In the genomic region with DNA sequence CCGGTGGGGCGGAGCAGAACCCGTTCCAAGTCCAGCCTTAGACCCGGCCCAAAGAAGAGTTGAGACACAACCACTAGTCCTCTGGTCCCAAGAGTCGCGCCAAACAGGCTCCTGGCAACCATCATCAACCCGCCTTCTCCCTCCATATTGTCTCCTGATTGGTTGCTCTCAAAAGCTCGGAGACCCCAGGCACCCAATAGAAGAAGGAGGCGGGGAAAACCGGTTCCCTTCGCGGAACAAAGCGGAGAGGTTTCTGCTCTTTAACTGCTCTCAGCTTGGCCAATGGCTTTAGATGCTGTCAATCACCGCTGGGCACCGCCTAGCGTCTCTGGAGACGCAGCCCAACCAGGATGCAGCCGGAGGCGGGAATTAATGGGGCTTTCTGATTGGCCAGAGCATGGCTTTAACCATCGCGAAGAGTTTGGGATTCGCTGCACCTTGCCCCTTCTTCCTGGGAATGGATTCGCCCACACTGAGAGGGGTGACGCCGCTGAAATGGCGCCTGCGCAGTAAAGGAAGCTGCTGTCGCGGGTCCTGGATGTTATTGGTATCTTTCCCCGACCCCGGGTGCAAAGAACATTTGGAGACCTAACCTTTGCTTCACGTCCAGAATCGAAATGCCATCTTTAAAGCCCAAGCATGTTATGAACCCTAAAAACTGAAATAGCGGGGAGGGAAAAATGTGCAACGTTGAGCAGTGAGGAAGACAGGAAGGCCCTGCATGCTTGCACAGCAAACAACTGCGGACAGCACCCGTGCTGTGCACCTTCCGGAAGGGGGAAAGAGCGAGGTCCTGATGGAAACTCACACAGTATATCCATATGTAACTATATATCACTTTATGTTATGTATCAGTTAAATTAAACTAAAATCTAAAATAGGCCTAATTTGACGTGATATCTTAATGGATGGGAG, we compare ENCODE assay signal across 8 mouse cellular contexts. TPM values are rescaled to one million over a fixed set of nuclear protein-coding genes. Genes with fewer than 3 reads are reported as not detected.
A peak's percentile ranks its signal among the peaks of the same experiment; 100 is the strongest.
DNase-seq lines count a peak whose midpoint lies in the region; ATAC-seq and TF ChIP-seq lines count a peak whose summit lies in the region.

Ift27 (minus strand) TSS at position 136 of the 915 bp plus-strand sequence.

- no peaks in the 10 kb centered on the region for H3K9me3 ChIP-seq in megakaryocyte, embryonic 14.5 days

- no peak for TF ChIP-seq CTCF in cortical plate, adult 2 months (IDR thresholded peaks at IDR 0.05; ENCODE audit: extremely low read depth, insufficient read depth, low read length)

- peak; percentile 92 for TF ChIP-seq POLR2A in cortical plate, adult 2 months (IDR thresholded peaks at IDR 0.05; ENCODE audit: extremely low read depth, insufficient read depth, low read length)

- H3K4me3 ChIP-seq in cortical plate, adult 2 months (ENCODE audit: insufficient read depth, low read length) = peak within 1 kb of the TSS; percentile 55
- H3K4me3 ChIP-seq in megakaryocyte, embryonic 14.5 days (replicated peaks) = peak within 1 kb of the TSS; percentile 96

- peak within 1 kb of the TSS; percentile 70 for H3K27ac ChIP-seq in cortical plate, adult 2 months (ENCODE audit: insufficient read depth, low read length)

- no peaks in the 10 kb centered on the region for H3K27me3 ChIP-seq in megakaryocyte, embryonic 14.5 days (replicated peaks)

- H3K36me3 ChIP-seq in megakaryocyte, embryonic 14.5 days (replicated peaks; ENCODE audit: low read length) = peaks cover 13% of the 10 kb centered on the region

- peak; percentile 96 to 98 for DNase-seq in gastrocnemius, adult 8-10 months (ENCODE audit: low spot score in 2 of 2)
- DNase-seq in hindlimb bud, embryonic 11.5 days (ENCODE audit: extremely low spot score, low read depth, low spot score) = peak; percentile 100
- DNase-seq in left cerebral cortex, adult 8-10 months (ENCODE audit: low spot score in 2 of 2) = peak; percentile 88 to 100
- DNase-seq in right cerebral cortex, postnatal 10 days (ENCODE audit: low spot score in 2 of 2) = peak; percentile 99 to 100
- peak; percentile 84 for DNase-seq in urinary bladder, postnatal 25 days (ENCODE audit: low spot score)

- peaks cover 4% of the 10 kb centered on the region for H3K4me1 ChIP-seq in cortical plate, adult 2 months (ENCODE audit: control insufficient read depth, insufficient read depth, low read length)
- peaks cover 91% of the 10 kb centered on the region for H3K4me1 ChIP-seq in megakaryocyte, embryonic 14.5 days

- peak; percentile 96 for ATAC-seq in activated CD4-positive, CD25-positive, alpha-beta regulatory T cell, adult 4 months

RNA-seq across cellular contexts. Expression of gene Ift27, which starts in this region (rescaled TPM):
- polyA plus RNA-seq in activated CD4-positive, CD25-positive, alpha-beta regulatory T cell, adult 4 months (2017; shearing (Covaris generic)) = 10 to 100 TPM; 58.3 to 71.2 TPM
- polyA plus RNA-seq in cortical plate, adult 2 months (2012; rRNA removed) = 43.9 and 44.4 TPM in 2 replicates
- total RNA-seq in gastrocnemius, adult 8-10 months (2022) = 10 to 100 TPM in 3 of 4 experiments, 1 to 10 TPM in 1; 9.0 to 16.1 (median 12.5) TPM
- 10 to 100 TPM; 30.6 to 34.2 (median 31.9) TPM for total RNA-seq in left cerebral cortex, adult 8-10 months (2022)
- polyA plus RNA-seq in megakaryocyte, embryonic 14.5 days (2012; ENCODE audit: insufficient read depth, low replicate concordance) = 132 and 388 TPM in 2 replicates

Comparison
In these comparisons a context has a peak if more than half of its experiments do, and no peak if none do; other contexts are left out.
1. Peak in every context shown above with its lines: DNase-seq, ATAC-seq, H3K4me3 ChIP-seq and H3K27ac ChIP-seq.